21 mouse cellular contexts compared by ENCODE assay signal in the genomic region with DNA sequence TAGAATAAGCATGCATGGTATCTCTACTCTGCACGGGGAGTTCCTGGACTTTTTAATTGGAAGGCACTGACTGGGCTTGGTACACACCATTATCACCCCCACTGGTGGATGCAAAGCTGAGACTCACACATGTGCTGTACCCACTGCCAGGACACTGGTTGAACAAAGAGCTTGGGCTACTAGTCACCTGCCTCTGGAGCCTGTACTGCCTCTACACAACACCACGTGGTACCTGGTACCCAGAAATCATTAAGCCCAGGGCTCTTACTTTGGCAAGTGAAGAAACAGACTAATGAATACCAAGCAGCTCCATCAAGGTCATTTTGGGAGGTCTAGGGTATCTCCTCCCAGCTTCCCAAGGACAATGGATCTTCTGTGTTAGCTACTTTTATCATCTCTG. TPM values are rescaled to one million over a fixed set of nuclear protein-coding genes. Genes with fewer than 3 reads are reported as not detected.
DNase-seq lines count a peak whose midpoint lies in the region; ATAC-seq and TF ChIP-seq lines count a peak whose summit lies in the region.
"Had no signal": no experiment of that assay in that cellular context is flagged by ENCODE, and none has a peak within 500 bp of the region (broad histone marks: within the 10 kb centered on the region; RNA-seq: fewer than 3 reads in every experiment).

No protein-coding gene starts in this region.

- TF ChIP-seq CTCF in intestine, postnatal 0 days (IDR thresholded peaks at IDR 0.05; ENCODE audit: low read depth): no peak

- H3K27me3 ChIP-seq in intestine, embryonic 14.5 days (replicated peaks; ENCODE audit: control insufficient read depth, insufficient read depth, low read length): no peaks in the 10 kb centered on the region
- no peaks in the 10 kb centered on the region for H3K27me3 ChIP-seq in intestine, postnatal 0 days (replicated peaks; ENCODE audit: control insufficient read depth, insufficient read depth, low read length)
- H3K27me3 ChIP-seq in hindbrain, embryonic 12.5 days: no peaks in the 10 kb centered on the region
- no peaks in the 10 kb centered on the region for H3K27me3 ChIP-seq in neural tube, embryonic 12.5 days (replicated peaks)
- H3K27me3 ChIP-seq: heart, embryonic 12.5 days; limb, embryonic 13.5 days had no signal

- no peak overlapping the region for H3K27ac ChIP-seq in intestine, embryonic 14.5 days (ENCODE audit: low read depth)
- no peak overlapping the region for H3K27ac ChIP-seq in intestine, postnatal 0 days (ENCODE audit: low read depth, low read length)
- H3K27ac ChIP-seq in hindbrain, embryonic 12.5 days: peak overlapping the region; percentile 57
- no peak overlapping the region for H3K27ac ChIP-seq in neural tube, embryonic 12.5 days
- H3K27ac ChIP-seq: limb, embryonic 13.5 days; liver, embryonic 14.5 days had no signal

- H3K4me2 ChIP-seq in intestine, embryonic 14.5 days (ENCODE audit: low read length): no peak overlapping the region
- H3K4me2 ChIP-seq in intestine, postnatal 0 days (replicated peaks; ENCODE audit: low read depth): no peak overlapping the region
- H3K4me2 ChIP-seq in hindbrain, embryonic 12.5 days (replicated peaks): no peak overlapping the region
- no peak overlapping the region for H3K4me2 ChIP-seq in neural tube, embryonic 12.5 days (replicated peaks)
- H3K4me2 ChIP-seq: heart, embryonic 12.5 days; limb, embryonic 13.5 days had no signal

- peak; percentile 48 for DNase-seq in intestine, embryonic 14.5 days (ENCODE audit: low spot score)
- DNase-seq in ZHBTc4 (ENCODE audit: low read depth, low spot score): peak; percentile 14
- DNase-seq in cerebellum, adult 8-10 months: no peak
- DNase-seq in heart, postnatal 10 days: no peak
- DNase-seq: heart, postnatal 36 days; kidney, adult 2 months; kidney, postnatal 25 days; right cerebral cortex, adult 18-20 months had no signal

- 59% methylated on average over 2 of the region's 2 CpGs for WGBS in intestine, embryonic 14.5 days
- WGBS in intestine, postnatal 0 days: 57% methylated on average over 2 of the region's 2 CpGs
- WGBS in hindbrain, embryonic 12.5 days: 56% methylated on average over 2 of the region's 2 CpGs
- WGBS in neural tube, embryonic 12.5 days: 61% methylated on average over 2 of the region's 2 CpGs

- no peaks in the 10 kb centered on the region for H3K36me3 ChIP-seq in intestine, embryonic 14.5 days (ENCODE audit: control insufficient read depth, insufficient read depth, low read length)
- H3K36me3 ChIP-seq in intestine, postnatal 0 days (ENCODE audit: control insufficient read depth, insufficient read depth): no peaks in the 10 kb centered on the region
- no peaks in the 10 kb centered on the region for H3K36me3 ChIP-seq in hindbrain, embryonic 12.5 days
- H3K36me3 ChIP-seq in neural tube, embryonic 12.5 days: no peaks in the 10 kb centered on the region
- H3K36me3 ChIP-seq: heart, embryonic 12.5 days; limb, embryonic 13.5 days had no signal

- intact Hi-C loops in heart, postnatal 10 days (cut with DNase I): no loop called here

- H3K4me3 ChIP-seq in intestine, embryonic 14.5 days (ENCODE audit: low read depth, low read length): no peak overlapping the region
- no peak overlapping the region for H3K4me3 ChIP-seq in intestine, postnatal 0 days (ENCODE audit: low read depth, low read length)
- no peak overlapping the region for H3K4me3 ChIP-seq in hindbrain, embryonic 12.5 days
- no peak overlapping the region for H3K4me3 ChIP-seq in neural tube, embryonic 12.5 days
- H3K4me3 ChIP-seq: heart, embryonic 12.5 days; limb, embryonic 13.5 days had no signal

- H3K9ac ChIP-seq in intestine, embryonic 14.5 days (ENCODE audit: low read length): no peak overlapping the region
- no peak overlapping the region for H3K9ac ChIP-seq in intestine, postnatal 0 days (ENCODE audit: low read depth, low read length)
- H3K9ac ChIP-seq in hindbrain, embryonic 12.5 days: no peak overlapping the region
- no peak overlapping the region for H3K9ac ChIP-seq in neural tube, embryonic 12.5 days
- H3K9ac ChIP-seq: heart, embryonic 12.5 days; limb, embryonic 13.5 days; liver, embryonic 14.5 days had no signal

- no peaks in the 10 kb centered on the region for H3K9me3 ChIP-seq in intestine, embryonic 14.5 days (ENCODE audit: control insufficient read depth, low read length)
- no peaks in the 10 kb centered on the region for H3K9me3 ChIP-seq in intestine, postnatal 0 days (ENCODE audit: control insufficient read depth)
- H3K9me3 ChIP-seq in hindbrain, embryonic 12.5 days (replicated peaks): no peaks in the 10 kb centered on the region
- no peaks in the 10 kb centered on the region for H3K9me3 ChIP-seq in neural tube, embryonic 12.5 days
- H3K9me3 ChIP-seq: heart, embryonic 12.5 days; limb, embryonic 13.5 days had no signal

- no peak for ATAC-seq in intestine, embryonic 14.5 days (replicated peaks; ENCODE audit: low FRiP score, low TSS enrichment, low read depth)
- ATAC-seq in intestine, postnatal 0 days: no peak
- peak; percentile 43; the same call in 1 of the 2 replicates for ATAC-seq in hindbrain, embryonic 12.5 days (ENCODE audit: low FRiP score)
- ATAC-seq in neural tube, embryonic 12.5 days (ENCODE audit: low FRiP score, low read depth): peak; percentile 18; the same call in 1 of the 2 replicates
- no peak for ATAC-seq in cerebellum, adult (ENCODE audit: insufficient number of reproducible peaks, low FRiP score, low TSS enrichment)

- no peaks in the 10 kb centered on the region; the same call in 1 of the 2 replicates for H3K4me1 ChIP-seq in intestine, embryonic 14.5 days (replicated peaks; ENCODE audit: control insufficient read depth, insufficient read depth, low read length)
- H3K4me1 ChIP-seq in intestine, postnatal 0 days (replicated peaks; ENCODE audit: control insufficient read depth, insufficient read depth, low read length): no peaks in the 10 kb centered on the region
- peaks cover 16% of the 10 kb centered on the region for H3K4me1 ChIP-seq in hindbrain, embryonic 12.5 days
- H3K4me1 ChIP-seq in neural tube, embryonic 12.5 days: peaks cover 14% of the 10 kb centered on the region; the same call in 1 of the 2 replicates

RNA-seq across cellular contexts. Expression of a gene that starts 15.4 kb away (rescaled TPM):
- 0.74 and 0.85 TPM in 2 replicates for polyA plus RNA-seq in intestine, embryonic 14.5 days (2014; fragmentation: Nextera tagmentation; extraction: Ambion mirVana)
- polyA plus RNA-seq in intestine, postnatal 0 days (2015; fragmentation: Nextera tagmentation; extraction: Ambion mirVana): not detected in 2 replicates
- polyA plus RNA-seq in hindbrain, embryonic 12.5 days (2016; fragmentation: Nextera tagmentation; extraction: Ambion mirVana): 4.0 and 9.8 TPM in 2 replicates
- polyA plus RNA-seq in neural tube, embryonic 12.5 days (2016; fragmentation: Nextera tagmentation; extraction: Ambion mirVana): 14.3 and 21.1 TPM in 2 replicates
- total RNA-seq in heart, postnatal 10 days (2021): not detected
- total RNA-seq: adrenal gland, postnatal 4 days; common myeloid progenitor, adult 5-6 weeks; gastrocnemius, postnatal 4 days; heart, postnatal 36 days; left cerebral cortex, adult 8-10 months had no signal
- polyA plus RNA-seq: embryonic facial prominence, embryonic 11.5 days; heart, embryonic 12.5 days; liver, embryonic 14.5 days; lung, embryonic 16.5 days had no signal

Comparison
In these comparisons a context has a peak if more than half of its experiments do, and no peak if none do; other contexts are left out.
1. ATAC-seq: peak in hindbrain, embryonic 12.5 days (single experiment) and neural tube, embryonic 12.5 days (single experiment); none in intestine, embryonic 14.5 days (single experiment), intestine, postnatal 0 days (single experiment) and cerebellum, adult (single experiment).
2. DNase-seq: peak in intestine, embryonic 14.5 days (single experiment) and ZHBTc4 (single experiment); none in cerebellum, adult 8-10 months (single experiment) and heart, postnatal 10 days (0 of 2).